Mouse (Mus musculus) heart, postnatal 4 days (tissue): ENCODE data around the gene A530084C06Rik. TPM values are rescaled to one million over a fixed set of nuclear protein-coding genes. Genes with fewer than 3 reads are reported as not detected.

ENCODE experiments used
- DNase-seq: peaks from one replicate; pipeline ENCODE4 v3.0.0; 2021
- total RNA-seq, 2 experiments: library from RNA; stranded (reverse); gene quantifications; 2 replicates each; pipeline ENCODE4 v1.2.3; 2021

The A530084C06Rik gene
- not detected for total RNA-seq

GRCm38 (mm10) chr13:31558521-31559418 lies at the start of gene A530084C06Rik:
Gene A530084C06Rik, minus strand, starts transcription at chr13:31559333.
- DNase-seq: peak; percentile 16

GRCm38 (mm10) chr13:31603964-31604363 lies 44.8 kb upstream of the A530084C06Rik start:
- DNase-seq: no peak

- DNase-seq: no peak
These were observed 40.4 kb upstream of the A530084C06Rik start for GRCm38 (mm10) chr13:31599576-31599975.

DNA sequence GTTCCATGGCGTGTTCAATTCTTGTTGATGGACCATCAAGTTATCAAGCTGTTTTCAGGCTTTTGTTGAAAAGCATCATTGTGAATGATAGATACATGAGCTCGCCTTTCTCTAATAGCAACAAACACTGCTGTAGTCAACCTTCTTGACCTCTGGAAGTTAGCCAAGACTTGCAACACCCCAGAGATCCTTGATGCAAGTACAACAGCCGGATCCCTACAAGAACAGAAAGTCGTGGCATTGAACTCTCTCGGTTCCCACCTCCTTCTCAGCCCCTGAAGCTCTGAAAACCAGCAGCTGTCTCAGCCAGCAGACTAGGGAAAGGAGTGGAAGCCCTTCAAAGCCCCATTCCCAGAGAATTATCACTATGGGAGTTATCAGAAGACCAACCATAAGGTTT lies 28.2 kb upstream of the A530084C06Rik start:
- no peak for DNase-seq

DNA sequence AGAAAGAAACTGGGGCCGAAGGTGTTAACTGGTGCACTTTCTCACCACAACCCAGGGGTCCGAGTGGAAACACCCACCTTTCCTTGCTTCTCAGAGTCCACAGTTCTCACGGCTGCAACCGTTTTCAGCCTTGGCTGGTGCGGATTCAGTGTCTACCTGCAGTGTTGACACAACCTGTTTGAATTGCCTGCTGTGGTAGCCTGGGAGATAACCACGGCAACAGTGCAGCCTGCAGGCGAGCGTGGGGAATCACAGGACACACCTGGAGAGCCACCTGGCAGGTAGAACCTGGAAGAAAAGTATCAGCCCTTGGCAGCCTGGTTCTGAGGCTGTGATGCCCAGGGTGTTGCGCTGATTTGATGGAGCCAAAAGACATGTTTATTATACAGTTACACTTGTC lies 20.7 kb upstream of the A530084C06Rik start:
- DNase-seq: no peak

DNA sequence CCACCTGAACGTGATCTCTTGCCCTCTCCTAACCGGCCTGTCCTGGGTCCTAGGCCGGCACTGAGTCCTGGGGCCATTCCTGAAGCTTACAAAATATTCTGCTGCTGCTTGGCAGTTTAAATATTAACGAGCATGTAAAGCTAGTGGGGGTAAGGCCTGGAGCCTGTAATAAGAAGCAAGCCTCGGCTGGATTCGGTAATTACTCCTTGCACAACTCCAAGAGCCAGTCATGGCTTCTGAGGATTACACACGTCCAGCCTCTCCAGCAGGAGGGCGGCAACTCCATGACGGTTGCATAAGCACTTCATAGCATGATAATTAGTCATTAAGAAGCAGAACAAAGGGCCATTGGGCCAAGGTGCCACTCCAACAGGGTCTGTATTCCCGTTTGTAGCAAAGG lies 19.3 kb upstream of the A530084C06Rik start:
- DNase-seq: no peak

- DNase-seq: no peak
These were observed 18.4 kb upstream of the A530084C06Rik start for GRCm38 (mm10) chr13:31577576-31577975.

- DNase-seq: no peak
These were observed 17.6 kb upstream of the A530084C06Rik start for GRCm38 (mm10) chr13:31576696-31577095.

GRCm38 (mm10) chr13:31574627-31575026 lies 15.5 kb upstream of the A530084C06Rik start:
- no peak for DNase-seq

DNA sequence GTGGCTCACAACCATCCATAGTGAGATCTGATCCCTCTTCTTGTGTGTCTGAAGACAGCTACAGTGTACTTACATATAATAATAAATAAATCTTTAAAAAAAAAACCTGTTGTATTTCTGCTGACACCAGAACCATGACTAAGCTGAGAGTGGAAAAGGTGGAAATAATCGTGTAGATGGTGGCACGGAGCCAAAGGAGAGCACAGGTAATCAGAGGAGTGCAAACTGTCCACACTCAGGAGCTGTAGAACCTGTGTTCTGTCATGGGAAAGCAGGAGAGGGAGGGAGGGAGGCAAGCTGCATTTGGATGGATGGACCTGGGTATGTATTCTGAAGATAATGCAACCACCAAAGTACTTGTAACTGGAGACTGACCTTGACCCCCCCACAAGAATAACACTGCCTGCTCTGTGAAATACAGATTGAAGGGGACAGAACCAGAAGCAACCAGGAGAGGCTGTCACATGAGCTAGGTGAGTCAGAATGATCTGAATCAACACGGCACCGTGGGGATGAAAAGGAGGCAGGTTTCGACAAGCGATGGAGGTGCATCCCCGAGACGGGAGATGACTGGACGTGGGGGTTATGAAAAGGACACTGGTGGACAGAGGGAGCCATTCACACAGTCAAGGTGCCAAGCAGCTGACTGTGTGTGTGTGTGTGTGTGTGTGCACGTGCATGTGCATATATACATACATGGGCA lies 13.8 kb upstream of the A530084C06Rik start:
- DNase-seq: no peak

GRCm38 (mm10) chr13:31567617-31568294 lies 8.6 kb upstream of the A530084C06Rik start:
- DNase-seq: no peak

DNA sequence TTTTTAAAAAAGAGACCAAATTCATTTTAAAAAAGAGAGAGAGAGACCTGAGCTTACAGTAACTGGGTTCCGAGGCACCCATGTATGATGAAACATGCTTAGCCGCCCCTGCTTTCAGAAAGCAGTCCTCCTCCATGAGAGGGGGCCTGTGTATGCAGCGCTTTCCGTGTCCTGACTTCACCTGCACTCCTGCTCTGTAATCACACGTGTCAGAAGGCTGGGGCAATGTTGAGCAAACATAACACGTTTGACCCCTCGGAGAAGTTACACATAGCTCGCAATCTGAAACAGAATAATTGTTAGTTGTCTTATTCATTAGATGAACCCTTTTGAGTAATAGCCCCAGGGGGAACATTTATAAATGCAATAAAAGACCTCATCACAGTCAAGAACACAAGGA lies 8.0 kb upstream of the A530084C06Rik start:
- no peak for DNase-seq

DNA sequence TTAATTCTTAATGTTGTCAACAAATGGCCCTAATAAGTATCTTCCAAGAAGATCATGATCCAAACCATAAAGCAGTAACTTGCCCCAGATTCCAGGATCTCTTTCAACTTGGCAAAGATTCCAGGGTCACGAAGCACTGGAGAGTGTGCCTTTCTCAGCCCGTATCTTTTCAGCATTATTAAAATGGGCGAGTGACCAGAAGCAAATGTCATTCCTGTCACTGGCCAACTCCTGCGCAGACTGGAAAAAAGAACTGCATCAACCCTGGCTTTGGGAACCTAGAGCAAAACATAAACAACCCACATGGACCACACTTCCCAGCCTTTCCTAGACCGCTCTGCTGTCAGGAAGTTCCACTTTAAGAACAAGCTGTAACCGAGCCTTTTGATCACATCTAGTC lies 5.3 kb upstream of the A530084C06Rik start:
- no peak for DNase-seq

- peak; percentile 77 for DNase-seq
These were observed 449 bp upstream of the A530084C06Rik start for GRCm38 (mm10) chr13:31559419-31560144.

DNA sequence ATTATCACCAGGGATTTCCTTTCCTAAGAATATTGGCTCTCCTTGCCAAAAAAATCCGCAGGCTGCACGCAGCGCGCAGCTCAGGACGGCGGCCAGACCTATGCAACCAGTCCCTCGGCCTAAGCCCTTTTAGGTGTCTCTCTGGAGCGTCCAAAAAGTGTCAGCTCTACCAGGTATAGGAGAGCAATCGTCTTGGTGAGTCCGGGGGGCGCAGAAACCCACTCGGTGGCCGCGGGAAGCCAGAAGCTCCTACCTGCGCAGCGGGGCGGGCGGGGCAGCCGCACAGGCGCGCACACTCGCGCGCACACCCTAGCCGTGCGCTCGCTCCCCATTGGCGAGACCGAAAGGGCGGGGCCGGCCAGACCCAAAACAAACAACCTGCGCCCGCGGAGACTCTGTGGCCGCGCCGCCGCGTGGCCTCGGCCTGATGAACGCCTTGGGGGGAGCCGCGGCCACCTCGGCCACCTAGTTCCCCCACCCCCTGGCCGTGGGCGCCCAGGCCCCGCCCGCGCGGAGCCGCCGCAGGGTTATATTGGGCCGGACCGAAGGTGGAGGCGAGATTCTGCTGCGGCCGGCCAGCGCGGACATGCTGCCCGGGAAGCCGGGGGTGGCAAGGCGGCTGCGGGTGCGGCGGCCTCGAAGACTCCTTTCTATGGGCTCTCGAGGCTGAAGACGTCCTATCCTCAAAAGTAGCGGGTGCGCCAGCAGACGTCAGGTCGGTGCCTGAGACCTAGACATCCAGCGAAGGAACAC lies 1.2 kb downstream of the A530084C06Rik start:
- DNase-seq: peak; percentile 35

- no peak for DNase-seq
These were observed 2.0 kb downstream of the A530084C06Rik start for GRCm38 (mm10) chr13:31556964-31557767.

GRCm38 (mm10) chr13:31555834-31556233 lies 3.3 kb downstream of the A530084C06Rik start, which contains the start of gene Foxq1:
Gene Foxq1, plus strand, starts transcription at chr13:31556134.
- DNase-seq: no peak

GRCm38 (mm10) chr13:31547610-31548009 lies 11.5 kb downstream of the A530084C06Rik start:
- DNase-seq: no peak

DNA sequence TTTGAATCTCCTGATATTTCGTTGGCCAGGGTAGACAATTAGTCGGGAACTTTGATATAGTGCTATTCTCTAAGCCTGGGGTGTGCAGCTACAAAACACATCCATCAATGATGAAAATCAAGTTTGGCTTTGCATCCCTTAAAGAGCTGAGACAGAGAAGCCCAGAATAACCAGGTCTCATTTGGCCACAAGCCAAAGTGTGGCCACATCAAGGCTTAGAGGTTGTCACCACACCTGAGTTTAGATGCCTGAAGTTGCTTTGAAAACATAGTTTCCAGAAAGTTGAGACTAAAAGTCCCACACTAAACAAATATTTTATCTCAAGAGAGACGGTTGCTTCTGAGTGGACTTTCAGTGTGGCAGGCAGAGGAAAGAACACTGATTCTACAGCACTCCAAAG lies 11.9 kb downstream of the A530084C06Rik start:
- no peak for DNase-seq

DNA sequence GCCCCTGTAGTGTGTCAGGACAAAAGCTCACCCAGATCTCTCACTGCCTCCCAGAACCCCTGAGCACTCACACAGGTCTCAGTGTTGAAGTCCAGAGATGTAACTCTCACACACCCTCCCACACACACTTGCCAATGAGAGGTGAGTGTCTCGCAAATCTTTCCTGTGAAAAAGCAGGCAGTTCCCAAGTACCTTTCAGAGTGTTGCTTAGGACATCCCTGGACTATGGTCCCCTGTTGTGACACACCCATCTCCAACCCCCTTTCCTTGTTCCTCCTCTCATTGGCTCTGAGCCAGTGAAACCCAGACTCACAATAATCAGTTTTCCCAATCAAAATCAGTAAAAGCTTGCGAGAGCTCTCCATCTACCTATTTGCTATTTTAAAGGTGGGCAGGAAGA lies 12.3 kb downstream of the A530084C06Rik start:
- no peak for DNase-seq

- no peak for DNase-seq
These were observed 16.1 kb downstream of the A530084C06Rik start for GRCm38 (mm10) chr13:31543021-31543420.
